Mouse (Mus musculus) olfactory bulb, adult 2 months (tissue): Measurements from ENCODE around the gene Mr1.

Source experiments
- CTCF ChIP-seq: fragments of 200-500 bp; IDR thresholded peaks from 2 replicates; pipeline ENCODE4 v1.5.1; 2012; ENCODE audit warnings: low read depth, mild to moderate bottlenecking, low read length, moderate library complexity; ENCODE audit not compliant: insufficient read depth
- POLR2A ChIP-seq: fragments of 200-500 bp; IDR thresholded peaks from 2 replicates; pipeline ENCODE4 v1.6.1; 2012; ENCODE audit warnings: mild to moderate bottlenecking, low read depth, low read length, moderate library complexity; ENCODE audit not compliant: insufficient read depth

DNA sequence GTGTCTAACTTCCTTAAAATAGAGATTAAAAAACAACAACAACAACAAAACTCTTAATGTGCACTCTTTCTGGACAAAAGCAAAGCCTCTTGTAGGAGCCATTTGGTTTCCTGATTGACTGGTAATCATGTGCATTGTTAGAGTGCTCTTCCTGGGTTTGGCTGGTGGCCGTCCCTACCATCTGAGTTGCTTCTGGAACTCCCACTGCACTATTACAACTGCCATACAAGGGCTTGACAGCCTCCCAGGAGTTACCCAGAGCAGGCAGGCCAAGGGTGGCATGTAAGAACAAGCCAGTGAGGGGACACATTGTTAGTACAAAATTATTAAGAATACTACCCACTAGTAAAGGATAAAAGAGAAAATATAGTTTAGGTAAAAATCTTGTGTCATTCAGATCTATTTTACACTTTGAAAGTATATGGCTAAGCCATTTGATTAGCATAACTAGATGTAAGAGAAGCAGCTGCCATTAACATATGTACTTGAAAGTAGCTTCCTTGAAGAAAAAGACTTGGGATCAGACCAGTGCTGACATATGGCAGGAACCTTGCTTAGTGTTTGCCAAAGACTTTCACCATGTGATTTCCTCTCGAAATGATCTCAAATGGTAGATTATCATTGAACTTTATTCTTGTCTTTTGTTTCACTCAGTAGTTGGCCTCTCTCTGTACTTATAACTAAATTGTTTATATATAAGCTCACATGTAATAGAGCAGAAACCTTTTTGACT lies 31.7 kb upstream of the Mr1 start:
- no peak for TF ChIP-seq CTCF
- TF ChIP-seq POLR2A, result no peak
